Mouse (Mus musculus): ENCODE measurements around the gene Foxc2. TPM values are rescaled to one million over a fixed set of nuclear protein-coding genes. Genes with fewer than 3 reads are reported as not detected.

The Foxc2 gene
- total RNA-seq, 1 experiment, result 0.27 TPM

- in situ Hi-C loops (cut with MboI; ENCODE audit: low sequenced_read_pairs in 2 of 2, unreplicated experiment in 2 of 2), result loop anchor here in 1 of 2 experiments (5.0 kb wide), 1 partner anchor 193 kb away; no protein-coding TSS in a partner anchor
- Histone ChIP-seq H3K9ac (ENCODE audit: insufficient read depth, low read depth, low read length, poor library complexity, severe bottlenecking) (no peak overlapping the region), H3K27ac (ENCODE audit: insufficient read depth, low read depth, low read length, poor library complexity, severe bottlenecking) (no peak overlapping the region), H3K36me3 (ENCODE audit: control insufficient read depth, insufficient read depth, low read length, poor library complexity, severe bottlenecking) (no peaks in the 10 kb centered on the region), H3K4me1 (ENCODE audit: control insufficient read depth in 2 of 2, insufficient read depth in 2 of 2, low read length in 2 of 2, poor library complexity in 1 of 2) (peaks cover 0 to 7% of the 10 kb centered on the region in 2 experiments; a peak in 1 of 4 replicates), H3K4me3 (ENCODE audit: insufficient read depth in 1 of 2, low read depth in 1 of 2, low read length in 2 of 2, poor library complexity in 1 of 2, severe bottlenecking in 1 of 2) (no peak overlapping the region), H3K9me3 (ENCODE audit: control insufficient read depth, insufficient read depth, low read depth, low read length) (no peaks in the 10 kb centered on the region)
- TF ChIP-seq HCFC1 (IDR thresholded peaks at IDR 0.05; ENCODE audit: borderline replicate concordance, insufficient read depth, low read length) (no peak), MAFK (IDR thresholded peaks at IDR 0.05; ENCODE audit: insufficient read depth, low read depth, low read length) (no peak), ZC3H11A (IDR thresholded peaks at IDR 0.05; ENCODE audit: borderline replicate concordance, low read depth, low read length) (no peak), ZNF384 (IDR thresholded peaks at IDR 0.05; ENCODE audit: low read depth, low read length) (no peak), CHD2 (IDR thresholded peaks at IDR 0.05; ENCODE audit: low read depth, low read length) (no peak)
- no peak for DNase-seq (ENCODE audit: low read depth, low spot score)
Observed at GRCm38 (mm10) chr8:121129265-121129940, 13.4 kb downstream of the Foxc2 start.

GRCm38 (mm10) chr8:121130522-121130921 is 14.6 kb downstream of the Foxc2 start:
- TF ChIP-seq ZC3H11A (IDR thresholded peaks at IDR 0.05; ENCODE audit: borderline replicate concordance, low read depth, low read length) (no peak), HCFC1 (IDR thresholded peaks at IDR 0.05; ENCODE audit: borderline replicate concordance, insufficient read depth, low read length) (no peak), MAFK (IDR thresholded peaks at IDR 0.05; ENCODE audit: insufficient read depth, low read depth, low read length) (no peak), ZNF384 (IDR thresholded peaks at IDR 0.05; ENCODE audit: low read depth, low read length) (no peak), CHD2 (IDR thresholded peaks at IDR 0.05; ENCODE audit: low read depth, low read length) (no peak)
- no peak overlapping the region for H3K9ac ChIP-seq (ENCODE audit: insufficient read depth, low read depth, low read length, poor library complexity, severe bottlenecking)
- no peak for DNase-seq (ENCODE audit: low read depth, low spot score)
- no peak overlapping the region for H3K4me3 ChIP-seq (ENCODE audit: insufficient read depth in 1 of 2, low read depth in 1 of 2, low read length in 2 of 2, poor library complexity in 1 of 2, severe bottlenecking in 1 of 2)
- in situ Hi-C loops (cut with MboI; ENCODE audit: low sequenced_read_pairs in 2 of 2, unreplicated experiment in 2 of 2), result no loop called here
- peaks cover 0 to 4% of the 10 kb centered on the region in 2 experiments; a peak in 1 of 4 replicates for H3K4me1 ChIP-seq (ENCODE audit: control insufficient read depth in 2 of 2, insufficient read depth in 2 of 2, low read length in 2 of 2, poor library complexity in 1 of 2)
- H3K9me3 ChIP-seq (ENCODE audit: control insufficient read depth, insufficient read depth, low read depth, low read length), result no peaks in the 10 kb centered on the region
- no peaks in the 10 kb centered on the region for H3K36me3 ChIP-seq (ENCODE audit: control insufficient read depth, insufficient read depth, low read length, poor library complexity, severe bottlenecking)
- H3K27ac ChIP-seq (ENCODE audit: insufficient read depth, low read depth, low read length, poor library complexity, severe bottlenecking), result no peak overlapping the region

GRCm38 (mm10) chr8:121132961-121133513 is 17.1 kb downstream of the Foxc2 start:
- no peak for DNase-seq (ENCODE audit: low read depth, low spot score)
- Histone ChIP-seq H3K4me1 (ENCODE audit: control insufficient read depth in 2 of 2, insufficient read depth in 2 of 2, low read length in 2 of 2, poor library complexity in 1 of 2) (peaks cover 0 to 4% of the 10 kb centered on the region in 2 experiments; a peak in 1 of 4 replicates), H3K9me3 (ENCODE audit: control insufficient read depth, insufficient read depth, low read depth, low read length) (no peaks in the 10 kb centered on the region), H3K9ac (ENCODE audit: insufficient read depth, low read depth, low read length, poor library complexity, severe bottlenecking) (no peak overlapping the region), H3K4me3 (ENCODE audit: insufficient read depth in 1 of 2, low read depth in 1 of 2, low read length in 2 of 2, poor library complexity in 1 of 2, severe bottlenecking in 1 of 2) (no peak overlapping the region), H3K27ac (ENCODE audit: insufficient read depth, low read depth, low read length, poor library complexity, severe bottlenecking) (no peak overlapping the region), H3K36me3 (ENCODE audit: control insufficient read depth, insufficient read depth, low read length, poor library complexity, severe bottlenecking) (no peaks in the 10 kb centered on the region)
- TF ChIP-seq HCFC1 (IDR thresholded peaks at IDR 0.05; ENCODE audit: borderline replicate concordance, insufficient read depth, low read length) (no peak), MAFK (IDR thresholded peaks at IDR 0.05; ENCODE audit: insufficient read depth, low read depth, low read length) (no peak), ZC3H11A (IDR thresholded peaks at IDR 0.05; ENCODE audit: borderline replicate concordance, low read depth, low read length) (no peak), CHD2 (IDR thresholded peaks at IDR 0.05; ENCODE audit: low read depth, low read length) (no peak), ZNF384 (IDR thresholded peaks at IDR 0.05; ENCODE audit: low read depth, low read length) (no peak)
- in situ Hi-C loops (cut with MboI; ENCODE audit: low sequenced_read_pairs in 2 of 2, unreplicated experiment in 2 of 2), result no loop called here

GRCm38 (mm10) chr8:121134102-121134501 is 18.1 kb downstream of the Foxc2 start:
- no peak overlapping the region for H3K9ac ChIP-seq (ENCODE audit: insufficient read depth, low read depth, low read length, poor library complexity, severe bottlenecking)
- H3K4me3 ChIP-seq (ENCODE audit: insufficient read depth in 1 of 2, low read depth in 1 of 2, low read length in 2 of 2, poor library complexity in 1 of 2, severe bottlenecking in 1 of 2), result no peak overlapping the region
- no peaks in the 10 kb centered on the region for H3K9me3 ChIP-seq (ENCODE audit: control insufficient read depth, insufficient read depth, low read depth, low read length)
- TF ChIP-seq ZNF384 (IDR thresholded peaks at IDR 0.05; ENCODE audit: low read depth, low read length) (no peak), HCFC1 (IDR thresholded peaks at IDR 0.05; ENCODE audit: borderline replicate concordance, insufficient read depth, low read length) (no peak), CHD2 (IDR thresholded peaks at IDR 0.05; ENCODE audit: low read depth, low read length) (no peak), MAFK (IDR thresholded peaks at IDR 0.05; ENCODE audit: insufficient read depth, low read depth, low read length) (no peak), ZC3H11A (IDR thresholded peaks at IDR 0.05; ENCODE audit: borderline replicate concordance, low read depth, low read length) (no peak)
- H3K4me1 ChIP-seq (ENCODE audit: control insufficient read depth in 2 of 2, insufficient read depth in 2 of 2, low read length in 2 of 2, poor library complexity in 1 of 2), result no peaks in the 10 kb centered on the region
- H3K36me3 ChIP-seq (ENCODE audit: control insufficient read depth, insufficient read depth, low read length, poor library complexity, severe bottlenecking), result no peaks in the 10 kb centered on the region
- H3K27ac ChIP-seq (ENCODE audit: insufficient read depth, low read depth, low read length, poor library complexity, severe bottlenecking), result no peak overlapping the region
- in situ Hi-C loops (cut with MboI; ENCODE audit: low sequenced_read_pairs in 2 of 2, unreplicated experiment in 2 of 2), result no loop called here
- DNase-seq (ENCODE audit: low read depth, low spot score), result no peak

All from ES-E14 (cell line).